Mouse (Mus musculus) right cerebral cortex, postnatal 10 days (tissue): ENCODE data around the gene Ispd.

Source experiments
- DNase-seq, 2 experiments: peaks; one replicate each; pipeline ENCODE4 v3.0.0; 2021; ENCODE audit warnings: low spot score in 2 of 2

Ispd gene

DNA sequence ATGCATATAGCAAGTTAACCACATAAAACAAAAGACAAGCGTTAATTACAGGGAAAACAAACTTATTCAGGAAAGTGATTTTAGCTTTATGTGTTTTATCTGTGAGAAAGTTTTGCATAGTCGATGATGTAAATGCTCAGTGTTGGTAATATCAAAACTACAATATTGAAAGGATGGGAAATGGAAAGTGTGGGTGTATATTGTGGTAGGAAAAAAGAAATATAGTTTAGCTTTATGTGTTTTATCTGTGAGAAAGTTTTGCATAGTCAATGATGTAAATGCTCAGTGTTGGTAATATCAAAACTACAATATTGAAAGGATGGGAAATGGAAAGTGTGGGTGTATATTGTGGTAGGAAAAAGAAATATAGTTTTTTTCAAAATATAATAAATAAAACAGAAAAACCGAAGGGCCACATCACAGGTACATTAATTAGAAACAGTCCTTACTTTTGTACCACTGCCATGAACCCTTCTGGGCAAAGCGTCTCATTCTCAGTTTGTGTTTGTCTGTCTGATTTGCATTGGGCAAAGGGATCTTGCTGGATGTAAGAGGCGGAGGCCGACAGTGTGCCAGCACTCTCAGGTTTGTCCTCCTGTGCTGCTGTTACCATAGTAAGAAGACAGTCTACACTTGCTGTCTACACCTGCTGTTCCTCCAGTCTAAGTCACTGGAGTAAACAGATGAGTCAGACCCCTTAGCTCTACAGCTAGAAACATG is 87.2 kb downstream of the Ispd start:
- no peak for DNase-seq

DNA sequence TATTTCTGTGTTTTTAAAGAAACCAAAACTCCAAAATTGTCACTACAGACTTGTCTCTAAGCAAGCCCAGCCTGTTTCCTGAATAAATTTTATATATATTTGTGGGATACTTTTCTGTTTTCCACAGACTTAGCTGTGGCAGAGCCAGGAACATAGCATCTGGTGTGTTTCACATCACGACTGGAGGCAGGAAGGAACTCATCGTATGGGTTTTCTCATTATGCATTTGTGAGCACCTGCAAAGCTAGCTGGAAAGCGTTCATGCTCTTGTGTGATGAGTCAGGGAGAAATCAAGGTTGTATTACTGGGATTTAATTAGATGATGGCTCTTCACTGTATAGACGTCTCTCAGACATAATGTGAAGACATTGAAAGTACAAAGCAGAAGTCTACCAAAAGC is 90.2 kb downstream of the Ispd start:
- DNase-seq, result no peak

- DNase-seq, result no peak
Measured at GRCm38 (mm10) chr12:36474171-36474570, 92.9 kb downstream of the Ispd start.

- DNase-seq, result no peak
Measured at GRCm38 (mm10) chr12:36475269-36475668, 94.0 kb downstream of the Ispd start.

GRCm38 (mm10) chr12:36476476-36476875 is 95.2 kb downstream of the Ispd start:
- no peak for DNase-seq

- DNase-seq, result no peak
Measured at GRCm38 (mm10) chr12:36477501-36477900, 96.3 kb downstream of the Ispd start.

DNA sequence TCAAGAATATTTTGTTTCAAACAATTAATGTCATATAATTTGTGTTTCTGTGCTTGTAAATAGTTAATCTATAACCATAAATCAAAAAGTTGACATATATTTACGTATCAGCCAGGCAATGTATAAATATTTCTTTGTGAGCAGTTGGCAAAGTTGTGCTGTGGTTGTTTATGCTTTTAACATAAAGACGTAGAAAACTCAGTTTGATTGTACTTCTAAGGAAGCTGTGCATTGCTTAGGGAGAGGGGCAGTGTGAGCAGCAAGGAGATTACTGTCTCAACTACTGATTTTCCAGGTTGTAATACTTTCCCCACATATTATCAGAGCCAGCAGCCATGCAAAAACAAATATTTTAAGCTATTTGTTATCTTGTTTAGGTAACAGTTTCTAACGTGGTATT is 96.7 kb downstream of the Ispd start:
- DNase-seq, result no peak

- no peak for DNase-seq
Measured at GRCm38 (mm10) chr12:36481742-36482141, 100.5 kb downstream of the Ispd start.

GRCm38 (mm10) chr12:36483346-36483745 is 102.1 kb downstream of the Ispd start:
- DNase-seq, result no peak

- no peak for DNase-seq
Measured at GRCm38 (mm10) chr12:36497565-36497964, 116.3 kb downstream of the Ispd start.

DNA sequence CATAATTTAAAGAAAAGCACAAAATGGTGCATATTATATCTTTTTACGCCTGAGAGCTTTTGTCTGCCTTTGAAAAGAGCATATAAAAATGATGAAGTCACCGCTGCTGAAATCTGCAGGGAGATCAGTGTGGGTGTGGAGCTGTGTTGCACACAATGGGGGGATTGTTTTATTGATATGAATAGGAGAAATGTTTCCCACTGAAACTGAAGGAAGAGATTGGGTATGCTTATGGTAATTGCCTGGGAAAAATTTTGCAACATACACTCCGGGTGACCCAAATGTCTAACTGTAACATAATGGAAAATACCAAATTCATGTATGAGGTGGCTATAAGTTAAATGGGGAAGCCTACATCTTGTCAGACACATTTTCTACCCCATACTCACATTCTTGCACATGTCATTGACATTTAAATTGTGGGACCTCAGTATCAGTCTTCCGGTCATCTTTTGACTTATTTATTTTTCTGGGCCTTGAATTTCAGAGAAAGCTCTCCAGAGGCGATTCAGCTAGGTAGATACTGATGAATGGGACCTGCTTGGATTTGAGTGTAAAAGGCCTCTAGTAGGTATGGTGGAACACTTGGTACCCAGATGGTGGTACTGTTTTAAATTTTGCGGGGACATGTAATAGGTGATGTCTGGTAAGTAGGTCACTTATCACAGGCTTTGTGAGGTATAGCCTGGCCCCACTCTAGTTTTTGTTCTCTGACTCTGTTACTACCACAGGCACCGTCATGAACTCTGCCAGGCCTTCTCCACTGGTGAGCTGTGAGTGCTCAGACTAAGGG is 126.1 kb downstream of the Ispd start:
- no peak for DNase-seq

DNA sequence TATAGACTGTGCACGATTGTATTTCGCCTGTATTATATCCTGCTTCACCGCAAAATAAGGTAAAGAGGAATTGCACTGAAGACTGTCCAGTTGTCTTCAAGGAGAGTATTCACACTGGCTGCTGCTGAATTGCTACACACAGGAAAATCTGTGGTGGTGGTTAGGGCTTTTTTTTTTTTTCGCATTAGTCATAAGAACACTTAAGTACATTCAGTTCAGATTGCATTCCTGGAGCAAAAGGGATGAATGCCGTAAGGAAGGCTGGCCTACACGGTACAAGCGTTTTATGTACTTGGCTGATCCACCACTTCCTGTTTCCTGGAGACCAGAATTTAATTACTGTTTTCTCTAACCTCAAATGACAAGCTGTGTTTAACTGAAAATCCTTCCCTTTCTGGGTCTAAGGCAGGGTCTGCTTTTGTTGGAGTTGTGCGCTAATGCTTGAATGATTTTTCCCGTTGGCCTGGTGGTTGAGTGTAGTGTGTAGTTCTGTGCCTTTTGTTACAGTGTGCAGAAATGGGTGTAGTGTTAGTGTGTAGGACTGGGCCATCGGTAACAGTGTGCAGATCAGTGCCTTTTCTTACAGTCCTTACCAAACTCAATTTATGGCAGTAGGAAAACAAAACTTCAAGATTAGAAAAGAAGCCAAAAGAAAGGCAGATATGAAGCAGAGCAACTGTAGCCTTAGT is 128.8 kb downstream of the Ispd start:
- no peak for DNase-seq

GRCm38 (mm10) chr12:36521774-36522173 is 140.5 kb downstream of the Ispd start:
- no peak for DNase-seq

DNA sequence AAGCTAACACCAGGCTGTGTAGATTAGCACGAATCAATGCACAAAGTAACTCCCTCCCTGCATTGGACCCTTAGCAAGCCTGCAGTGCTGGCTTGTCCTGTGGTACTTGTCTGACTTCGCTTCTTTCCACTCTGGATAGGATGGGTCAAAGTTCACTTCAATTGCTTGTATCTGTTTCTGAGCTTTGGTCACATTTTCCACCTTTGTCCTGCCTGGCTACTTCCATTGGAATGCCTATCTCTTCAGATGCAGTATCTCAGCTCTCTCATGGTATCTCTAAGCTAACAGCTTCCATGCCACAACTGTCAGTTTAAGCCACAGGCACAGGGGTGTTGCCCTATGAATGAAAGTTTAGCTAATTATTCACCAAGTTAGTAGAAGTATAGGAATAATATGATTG is 142.3 kb downstream of the Ispd start:
- DNase-seq, result no peak

DNA sequence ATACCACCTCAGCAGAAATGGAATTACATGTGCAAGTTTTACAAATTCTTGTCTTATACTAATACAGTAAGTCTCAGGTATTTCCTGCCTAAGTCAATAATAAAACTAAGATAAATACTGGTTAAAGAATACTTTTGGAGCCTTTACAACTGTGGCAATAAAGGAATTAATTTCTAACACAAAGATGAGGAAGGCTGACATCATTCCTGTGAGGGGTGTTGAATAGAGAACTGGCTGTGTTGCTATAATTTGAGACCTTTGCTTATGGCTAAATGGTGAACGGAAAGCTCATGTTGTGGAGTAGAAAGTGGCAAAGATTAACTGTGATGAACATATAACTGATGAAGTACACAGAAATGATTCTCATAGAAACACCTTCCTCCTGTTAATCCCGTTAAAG is 149.7 kb downstream of the Ispd start:
- no peak for DNase-seq

DNA sequence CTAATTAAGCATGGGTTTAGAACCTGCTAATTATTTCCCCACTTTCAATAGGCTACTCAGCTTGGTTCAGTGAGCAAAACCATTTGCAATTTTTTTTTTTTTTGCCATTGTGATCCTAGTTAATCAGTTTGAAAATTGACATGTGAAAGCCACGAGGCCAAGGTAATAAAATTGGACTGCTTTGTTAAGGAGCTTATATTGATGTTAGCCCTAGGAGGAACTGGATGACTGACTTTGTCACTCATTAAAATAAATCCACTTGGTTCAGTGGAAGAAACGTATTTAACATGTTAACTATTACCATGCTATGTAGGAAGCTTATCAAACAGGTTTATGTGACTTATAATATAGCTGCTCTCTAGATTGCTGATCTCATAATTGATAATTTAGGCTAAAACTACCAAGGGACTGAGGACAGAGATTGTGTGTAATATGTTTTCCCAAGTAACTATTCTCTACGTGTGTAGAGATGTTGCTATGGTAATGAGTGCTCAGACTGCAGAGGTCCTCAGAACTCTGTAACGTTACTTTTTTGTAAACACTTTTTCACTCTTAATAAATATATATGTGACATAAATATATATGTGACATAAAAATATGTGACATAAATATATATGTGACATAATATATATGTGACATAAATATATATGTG is 150.3 kb downstream of the Ispd start:
- DNase-seq, result no peak

DNA sequence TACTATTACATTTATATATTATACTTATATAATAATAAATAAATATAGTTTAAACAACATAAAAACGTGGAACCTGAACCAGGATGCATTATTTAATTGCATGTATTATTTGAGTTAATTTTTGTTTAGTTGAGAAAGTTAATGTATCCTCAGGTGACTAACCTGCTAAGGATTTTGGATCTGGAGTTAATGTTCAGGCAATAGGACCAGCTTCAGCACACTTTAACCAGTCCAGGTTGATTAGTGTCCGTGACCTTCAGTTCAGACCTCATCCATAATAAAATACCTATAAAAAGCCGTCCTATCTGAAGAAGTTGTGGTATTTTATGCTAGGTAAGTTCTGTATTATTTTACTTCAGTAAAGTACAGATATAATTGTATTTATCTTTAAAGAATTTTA is 151.3 kb downstream of the Ispd start:
- no peak for DNase-seq

GRCm38 (mm10) chr12:36533160-36533900 is 152.1 kb downstream of the Ispd start:
- no peak for DNase-seq

- DNase-seq, result no peak
Measured at GRCm38 (mm10) chr12:36534589-36534988, 153.3 kb downstream of the Ispd start.

- DNase-seq, result no peak
Measured at GRCm38 (mm10) chr12:36545318-36545717, 164.1 kb downstream of the Ispd start.

- DNase-seq, result no peak
Measured at GRCm38 (mm10) chr12:36549474-36549873, 168.2 kb downstream of the Ispd start.

DNA sequence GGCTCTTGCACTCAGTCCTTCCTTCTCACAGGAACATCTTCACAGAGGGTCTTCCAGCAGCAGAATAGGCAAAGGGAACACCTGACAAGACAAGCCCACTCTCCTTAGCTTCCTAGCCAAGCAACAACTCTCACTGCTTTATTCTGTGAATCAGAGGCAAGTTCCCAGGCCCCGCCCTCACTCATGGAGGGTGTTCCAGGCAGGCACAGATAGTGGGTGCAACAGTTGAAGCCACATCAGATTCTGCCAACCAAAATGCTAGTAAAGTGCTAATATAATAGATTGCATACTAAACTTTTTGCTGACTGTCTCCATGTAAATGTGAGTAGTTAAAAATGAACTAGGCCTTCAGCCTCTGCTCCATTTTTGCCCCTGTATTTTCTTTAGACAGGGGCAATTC is 173.4 kb downstream of the Ispd start:
- no peak for DNase-seq
